Mouse (Mus musculus): ENCODE data around the gene Fuca2.

GRCm38 (mm10) chr10:13536706-13537105 lies 37.4 kb downstream of the Fuca2 start:
- no peak for TF ChIP-seq CTCF (IDR thresholded peaks at IDR 0.05; ENCODE audit: low read depth, low read length)
- no peak for TF ChIP-seq POLR2A (IDR thresholded peaks at IDR 0.05; ENCODE audit: borderline replicate concordance, low read depth, low read length)
